ENCODE assay signal across 8 mouse cellular contexts in the genomic region with DNA sequence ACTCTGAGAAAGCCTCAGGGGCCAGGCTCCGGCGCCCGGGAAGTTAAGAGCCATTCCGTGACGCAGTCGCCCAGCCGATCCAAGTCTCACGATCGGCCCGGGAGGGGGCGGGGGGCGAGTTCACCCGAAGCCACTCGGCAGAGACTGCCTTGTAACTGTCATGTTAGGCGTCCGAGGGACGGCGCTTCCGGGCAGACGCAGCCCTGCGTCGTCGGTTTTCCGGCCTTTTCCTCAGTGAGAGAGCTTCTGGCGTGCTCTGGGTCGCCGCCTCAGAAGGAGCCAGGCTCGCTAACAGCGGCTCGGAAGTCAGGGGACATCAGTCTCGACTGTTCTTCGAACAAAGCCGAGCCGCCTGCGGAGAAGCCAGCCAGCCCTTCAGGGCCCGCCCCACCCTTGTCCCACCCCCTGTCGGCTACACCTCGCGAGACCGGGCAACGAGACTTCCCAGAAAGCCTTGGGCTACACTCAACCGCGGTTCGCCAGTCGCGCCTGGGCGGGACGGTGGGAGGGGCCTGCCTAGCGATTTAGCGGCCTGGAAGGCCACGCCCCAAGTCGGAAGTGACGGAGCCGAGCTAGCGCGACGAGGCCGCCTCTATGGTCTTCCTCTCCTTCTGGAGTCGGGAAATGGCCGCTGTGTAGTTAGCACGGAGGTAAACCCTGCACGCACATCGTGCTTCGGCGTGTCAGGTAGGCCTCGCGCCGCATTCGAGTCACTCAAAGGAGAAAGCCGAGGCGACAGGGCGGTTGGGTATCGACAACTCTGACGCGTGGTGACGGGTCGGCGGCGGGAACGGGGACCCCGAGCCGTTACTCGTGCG. TPM values are rescaled to one million over a fixed set of nuclear protein-coding genes. Genes with fewer than 3 reads are reported as not detected.
DNase-seq lines count a peak whose midpoint lies in the region; ATAC-seq lines count a peak whose summit lies in the region.

A gene (plus strand): TSS at position 552 of the 818 bp plus-strand sequence.

- H3K36me3 ChIP-seq in heart, embryonic 14.5 days (ENCODE audit: control insufficient read depth, insufficient read depth, low read length), result peaks cover 13% of the 10 kb centered on the region; the same call in 1 of the 2 replicates
- H3K36me3 ChIP-seq in liver, embryonic 13.5 days, result no peaks in the 10 kb centered on the region; the same call in 1 of the 2 replicates
- H3K36me3 ChIP-seq in stomach, embryonic 16.5 days (ENCODE audit: control insufficient read depth, insufficient read depth, low read length), result no peaks in the 10 kb centered on the region

- H3K27ac ChIP-seq in heart, embryonic 14.5 days (replicated peaks in 1 of 2; ENCODE audit: control insufficient read depth in 1 of 2, insufficient read depth in 1 of 2, low read depth in 2 of 2, low read length in 2 of 2), result peak within 1 kb of the TSS; percentile 100
- H3K27ac ChIP-seq in liver, embryonic 13.5 days, result peak within 1 kb of the TSS; percentile 98
- H3K27ac ChIP-seq in stomach, embryonic 16.5 days (ENCODE audit: low read length), result peak within 1 kb of the TSS; percentile 99

- no peaks in the 10 kb centered on the region for H3K9me3 ChIP-seq in heart, embryonic 14.5 days (ENCODE audit: control insufficient read depth, low read length)
- no peaks in the 10 kb centered on the region for H3K9me3 ChIP-seq in liver, embryonic 13.5 days (replicated peaks)
- no peaks in the 10 kb centered on the region for H3K9me3 ChIP-seq in stomach, embryonic 16.5 days (replicated peaks; ENCODE audit: control insufficient read depth, low read length)

- no peaks in the 10 kb centered on the region for H3K27me3 ChIP-seq in heart, embryonic 14.5 days (ENCODE audit: control insufficient read depth, insufficient read depth, low read length)
- H3K27me3 ChIP-seq in liver, embryonic 13.5 days, result no peaks in the 10 kb centered on the region
- no peaks in the 10 kb centered on the region for H3K27me3 ChIP-seq in stomach, embryonic 16.5 days (ENCODE audit: control insufficient read depth, insufficient read depth, low read length)

- H3K4me3 ChIP-seq in heart, embryonic 14.5 days (ENCODE audit: control insufficient read depth in 1 of 2, insufficient read depth in 1 of 2, low read depth in 1 of 2, low read length in 2 of 2), result peak within 1 kb of the TSS; percentile 88 to 93
- peak within 1 kb of the TSS; percentile 95 for H3K4me3 ChIP-seq in liver, embryonic 13.5 days (replicated peaks)
- peak within 1 kb of the TSS; percentile 87 for H3K4me3 ChIP-seq in stomach, embryonic 16.5 days (replicated peaks; ENCODE audit: low read length)

- peak within 1 kb of the TSS; percentile 97 for H3K9ac ChIP-seq in heart, embryonic 14.5 days (ENCODE audit: low read length)
- H3K9ac ChIP-seq in liver, embryonic 13.5 days, result peak within 1 kb of the TSS; percentile 96
- H3K9ac ChIP-seq in stomach, embryonic 16.5 days (ENCODE audit: low read length), result peak within 1 kb of the TSS; percentile 91

- H3K4me1 ChIP-seq in heart, embryonic 14.5 days (ENCODE audit: control insufficient read depth in 2 of 2, insufficient read depth in 2 of 2, low read length in 2 of 2), result peaks cover 2 to 19% of the 10 kb centered on the region in 2 experiments
- peaks cover 35% of the 10 kb centered on the region for H3K4me1 ChIP-seq in liver, embryonic 13.5 days (replicated peaks)
- H3K4me1 ChIP-seq in stomach, embryonic 16.5 days (ENCODE audit: control insufficient read depth, insufficient read depth, low read length), result peaks cover 12% of the 10 kb centered on the region; the same call in 1 of the 2 replicates

- peak within 1 kb of the TSS; percentile 76 for H3K4me2 ChIP-seq in heart, embryonic 14.5 days (ENCODE audit: low read length)
- H3K4me2 ChIP-seq in liver, embryonic 13.5 days, result peak within 1 kb of the TSS; percentile 81
- peak within 1 kb of the TSS; percentile 66 for H3K4me2 ChIP-seq in stomach, embryonic 16.5 days (ENCODE audit: low read depth, low read length)

- DNase-seq in c-Kit-negative CD71-positive TER-119-positive erythroid progenitor cells, embryonic 14.5 days (ENCODE audit: low read depth, low spot score), result peak; percentile 99
- peak; percentile 97 for DNase-seq in fibroblast of lung, adult 2 months (ENCODE audit: low read depth)
- peak; percentile 100 for DNase-seq in kidney, postnatal 14 days
- peak; percentile 100 for DNase-seq in liver, embryonic 13.5 days
- peak; percentile 100 for DNase-seq in neural tube, embryonic 10.5 days (ENCODE audit: extremely low spot score, low spot score)

- under 1% methylated on average over 84 of the region's 84 CpGs for WGBS in heart, embryonic 14.5 days
- WGBS in liver, embryonic 13.5 days (ENCODE audit: insufficient replicate concordance), result under 1% methylated on average over 84 of the region's 84 CpGs
- WGBS in stomach, embryonic 16.5 days, result under 1% methylated on average over 84 of the region's 84 CpGs

- ATAC-seq in CD4-positive, CD25-positive, alpha-beta regulatory T cell, adult 4 months, result peak; percentile 77
- ATAC-seq in heart, embryonic 14.5 days (ENCODE audit: insufficient number of reproducible peaks, insufficient read depth, low FRiP score, low read depth), result peak; percentile 97
- peak; percentile 96 for ATAC-seq in liver, embryonic 13.5 days (ENCODE audit: low read depth)
- peak; percentile 99 for ATAC-seq in stomach, embryonic 16.5 days (ENCODE audit: insufficient read depth, low FRiP score)

RNA-seq across cellular contexts. Expression of the gene that starts here (rescaled TPM):
- 100 to 1,000 TPM; 190 to 207 TPM for polyA plus RNA-seq in CD4-positive, CD25-positive, alpha-beta regulatory T cell, adult 4 months (2017; shearing (Covaris generic))
- polyA plus RNA-seq in heart, embryonic 14.5 days (2014; fragmentation: Nextera tagmentation; extraction: Ambion mirVana), result 86.5 and 89.4 TPM in 2 replicates
- 57.1 and 68.8 TPM in 2 replicates for polyA plus RNA-seq in liver, embryonic 13.5 days (2015; fragmentation: Nextera tagmentation; extraction: Ambion mirVana)
- 103 and 105 TPM in 2 replicates for polyA plus RNA-seq in stomach, embryonic 16.5 days (2015; fragmentation: Nextera tagmentation; extraction: Ambion mirVana)

Comparison
In these comparisons a context has a peak if more than half of its experiments do, and no peak if none do; other contexts are left out.
1. Peak in every context shown above with its lines: DNase-seq, ATAC-seq, H3K4me3 ChIP-seq and H3K27ac ChIP-seq.